Mouse (Mus musculus): Measurements from ENCODE around the gene Map6d1. TPM values are rescaled to one million over a fixed set of nuclear protein-coding genes. Genes with fewer than 3 reads are reported as not detected.

Map6d1 gene
- total RNA-seq (2021): 1 to 10 TPM; 1.3 to 1.8 TPM
- long read RNA-seq, experiment 1, transcript Map6d1-201 (3 exons, 3,280 nt): major isoform, 5 of 6 reads
- long read RNA-seq, experiment 1, partial matches to known transcripts: 1 of 6 reads
- long read RNA-seq, experiment 1, other reads (novel, unspliced or antisense): 0 of 6 reads
- long read RNA-seq, experiment 2, transcript Map6d1-201 (3 exons, 3,280 nt): major isoform, 5 of 6 reads
- long read RNA-seq, experiment 2, partial matches to known transcripts: 0 of 6 reads
- long read RNA-seq, experiment 2, other reads (novel, unspliced or antisense): 1 of 6 reads

- peak; percentile 52 for DNase-seq
Observed at GRCm38 (mm10) chr16:20240468-20241414, at the start of gene Map6d1. TSS of gene Map6d1 (minus strand) at chr16:20241358.

- no peak for DNase-seq
Observed at GRCm38 (mm10) chr16:20280238-20280637, 39.1 kb upstream of the Map6d1 start.

- no peak for DNase-seq
Observed at GRCm38 (mm10) chr16:20279395-20279794, 38.2 kb upstream of the Map6d1 start.

- DNase-seq: no peak
Observed at GRCm38 (mm10) chr16:20272994-20273393, 31.8 kb upstream of the Map6d1 start.

- DNase-seq: no peak
Observed at GRCm38 (mm10) chr16:20271339-20271738, 30.2 kb upstream of the Map6d1 start.

- DNase-seq: no peak
Observed at GRCm38 (mm10) chr16:20265089-20265488, 23.9 kb upstream of the Map6d1 start.

- no peak for DNase-seq
Observed at GRCm38 (mm10) chr16:20257926-20258325, 16.8 kb upstream of the Map6d1 start.

GRCm38 (mm10) chr16:20248442-20249174 is 7.5 kb upstream of the Map6d1 start:
- DNase-seq: no peak

GRCm38 (mm10) chr16:20247103-20247502 is 5.9 kb upstream of the Map6d1 start:
- no peak for DNase-seq

GRCm38 (mm10) chr16:20238646-20239045 is 2.5 kb downstream of the Map6d1 start:
- DNase-seq: no peak

- DNase-seq: no peak
Observed at GRCm38 (mm10) chr16:20237426-20237825, 3.7 kb downstream of the Map6d1 start.

- no peak for DNase-seq
Observed at GRCm38 (mm10) chr16:20234406-20234805, 6.8 kb downstream of the Map6d1 start.

GRCm38 (mm10) chr16:20228167-20228566 is 13.0 kb downstream of the Map6d1 start:
- DNase-seq: no peak

GRCm38 (mm10) chr16:20227504-20227903 is 13.7 kb downstream of the Map6d1 start:
- DNase-seq: no peak

- DNase-seq: no peak
Observed at GRCm38 (mm10) chr16:20226676-20227075, 14.5 kb downstream of the Map6d1 start.

- no peak for DNase-seq
Observed at GRCm38 (mm10) chr16:20222726-20223125, 18.4 kb downstream of the Map6d1 start.

GRCm38 (mm10) chr16:20213591-20214226 is 27.4 kb downstream of the Map6d1 start:
- peak; percentile 30 for DNase-seq

- no peak for DNase-seq
Observed at GRCm38 (mm10) chr16:20199501-20200201, 41.5 kb downstream of the Map6d1 start.

- no peak for DNase-seq
Observed at GRCm38 (mm10) chr16:20196962-20197361, 44.2 kb downstream of the Map6d1 start.

GRCm38 (mm10) chr16:20195546-20195945 is 45.6 kb downstream of the Map6d1 start:
- DNase-seq: no peak

GRCm38 (mm10) chr16:20192043-20192442 is 49.1 kb downstream of the Map6d1 start:
- no peak for DNase-seq

Measured in gastrocnemius, postnatal 10 days (tissue).